Mouse (Mus musculus) liver, postnatal 0 days (tissue): ENCODE data around the gene Tnfsfm13.

Experiments
- CTCF ChIP-seq: sonication (generic); IDR thresholded peaks from 2 replicates; pipeline ENCODE4 v1.5.1; 2016; ENCODE audit warnings: antibody characterized with exemption, low read depth
- EP300 ChIP-seq: IDR thresholded peaks from 2 replicates; pipeline ENCODE4 v1.6.1; 2016; ENCODE audit warnings: antibody characterized with exemption, low read depth, mild to moderate bottlenecking

GRCm38 (mm10) chr11:69720852-69721251 is 25.0 kb upstream of the Tnfsfm13 start:
- TF ChIP-seq CTCF (no peak), EP300 (no peak)
